24 mouse cellular contexts compared by ENCODE assay signal in the genomic region with DNA sequence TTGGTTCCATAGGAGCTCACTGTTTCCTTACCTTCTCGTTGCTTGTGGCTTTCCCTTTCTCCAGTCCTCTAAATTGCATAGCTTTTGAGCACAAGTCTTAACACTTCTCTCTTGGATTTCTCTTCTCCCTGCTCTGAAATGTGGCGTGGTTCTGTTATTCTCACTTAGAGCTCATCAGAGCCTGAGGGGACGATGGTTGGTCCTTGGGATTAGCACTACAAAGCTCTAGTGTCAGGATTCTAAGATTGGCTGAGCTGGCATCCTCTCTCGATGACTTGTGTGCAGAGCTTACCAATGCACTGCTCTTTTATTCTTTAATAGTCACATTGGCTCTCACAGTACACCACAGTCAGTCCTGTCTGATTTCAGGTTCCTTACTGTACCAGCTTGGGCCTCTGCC. TPM values are rescaled to one million over a fixed set of nuclear protein-coding genes. Genes with fewer than 3 reads are reported as not detected.
DNase-seq lines count a peak whose midpoint lies in the region; ATAC-seq and TF ChIP-seq lines count a peak whose summit lies in the region.
"Had no signal": no experiment of that assay in that cellular context is flagged by ENCODE, and none has a peak within 500 bp of the region (broad histone marks: within the 10 kb centered on the region; RNA-seq: fewer than 3 reads in every experiment).

No protein-coding gene starts in this region.

- no peak for ATAC-seq in heart, embryonic 11.5 days (replicated peaks; ENCODE audit: insufficient number of reproducible peaks, low FRiP score, low TSS enrichment)
- ATAC-seq in midbrain, embryonic 14.5 days (ENCODE audit: low FRiP score, low TSS enrichment), result no peak
- ATAC-seq in midbrain, embryonic 11.5 days (ENCODE audit: low FRiP score), result no peak
- ATAC-seq in intestine, embryonic 16.5 days, result no peak
- ATAC-seq: forebrain, embryonic 14.5 days; liver, postnatal 0 days; lung, postnatal 0 days had no signal

- no peaks in the 10 kb centered on the region for H3K27me3 ChIP-seq in heart, embryonic 11.5 days (ENCODE audit: control insufficient read depth, insufficient read depth, low read length)
- H3K27me3 ChIP-seq in midbrain, embryonic 14.5 days (ENCODE audit: control insufficient read depth, insufficient read depth, low read length), result no peaks in the 10 kb centered on the region
- H3K27me3 ChIP-seq in midbrain, embryonic 11.5 days (ENCODE audit: control insufficient read depth, insufficient read depth, low read length), result no peaks in the 10 kb centered on the region
- H3K27me3 ChIP-seq in intestine, embryonic 16.5 days (replicated peaks; ENCODE audit: control insufficient read depth, insufficient read depth, low read length), result no peaks in the 10 kb centered on the region
- H3K27me3 ChIP-seq: embryonic facial prominence, embryonic 12.5 days; heart, embryonic 13.5 days had no signal

- H3K4me1 ChIP-seq in heart, embryonic 11.5 days (ENCODE audit: control insufficient read depth, insufficient read depth, low read length), result no peaks in the 10 kb centered on the region
- H3K4me1 ChIP-seq in midbrain, embryonic 14.5 days (ENCODE audit: control insufficient read depth, insufficient read depth, low read length), result 0 out of 2 replicates have a peak, but pooled peaks cover 2% of the 10 kb centered on the region
- no peaks in the 10 kb centered on the region for H3K4me1 ChIP-seq in midbrain, embryonic 11.5 days (ENCODE audit: control insufficient read depth, insufficient read depth, low read length)
- H3K4me1 ChIP-seq in cortical plate, adult 2 months (ENCODE audit: control insufficient read depth, insufficient read depth, low read length), result peaks cover 16% of the 10 kb centered on the region
- H3K4me1 ChIP-seq in intestine, embryonic 16.5 days (ENCODE audit: control insufficient read depth, insufficient read depth, low read length), result no peaks in the 10 kb centered on the region
- H3K4me1 ChIP-seq: embryonic facial prominence, embryonic 12.5 days had no signal

- no peak overlapping the region for H3K9ac ChIP-seq in heart, embryonic 11.5 days (ENCODE audit: low read depth, low read length)
- no peak overlapping the region for H3K9ac ChIP-seq in midbrain, embryonic 14.5 days (replicated peaks; ENCODE audit: low read length)
- H3K9ac ChIP-seq in midbrain, embryonic 11.5 days (ENCODE audit: low read length), result no peak overlapping the region
- H3K9ac ChIP-seq in intestine, embryonic 16.5 days (ENCODE audit: low read depth, low read length), result no peak overlapping the region
- H3K9ac ChIP-seq: embryonic facial prominence, embryonic 12.5 days; heart, embryonic 13.5 days; liver, postnatal 0 days had no signal

- TF ChIP-seq POLR2A in cortical plate, adult 2 months (IDR thresholded peaks at IDR 0.05; ENCODE audit: extremely low read depth, insufficient read depth, low read length), result no peak

- H3K27ac ChIP-seq in heart, embryonic 11.5 days (ENCODE audit: low read depth, low read length), result no peak overlapping the region
- 0 out of 2 replicates have a peak overlapping the region, but pooled peaks have one; percentile 9 for H3K27ac ChIP-seq in midbrain, embryonic 14.5 days (replicated peaks; ENCODE audit: low read depth, low read length)
- H3K27ac ChIP-seq in midbrain, embryonic 11.5 days (ENCODE audit: low read depth, low read length), result no peak overlapping the region
- H3K27ac ChIP-seq in cortical plate, adult 2 months (ENCODE audit: insufficient read depth, low read length), result peak overlapping the region; percentile 76; the same call in 1 of the 2 replicates
- H3K27ac ChIP-seq in intestine, embryonic 16.5 days (ENCODE audit: low read length), result no peak overlapping the region
- H3K27ac ChIP-seq: embryonic facial prominence, embryonic 12.5 days; heart, embryonic 13.5 days; macrophage; stomach, postnatal 0 days had no signal

- TF ChIP-seq CTCF in cortical plate, adult 2 months (IDR thresholded peaks at IDR 0.05; ENCODE audit: extremely low read depth, insufficient read depth, low read length), result no peak

- H3K9me3 ChIP-seq in heart, embryonic 11.5 days (replicated peaks; ENCODE audit: control insufficient read depth, low read length), result no peaks in the 10 kb centered on the region
- no peaks in the 10 kb centered on the region for H3K9me3 ChIP-seq in midbrain, embryonic 14.5 days (ENCODE audit: control insufficient read depth, low read length)
- no peaks in the 10 kb centered on the region for H3K9me3 ChIP-seq in midbrain, embryonic 11.5 days (ENCODE audit: control insufficient read depth, low read length)
- no peaks in the 10 kb centered on the region for H3K9me3 ChIP-seq in intestine, embryonic 16.5 days (ENCODE audit: control insufficient read depth, low read length)
- H3K9me3 ChIP-seq: embryonic facial prominence, embryonic 12.5 days; heart, embryonic 13.5 days had no signal

- H3K36me3 ChIP-seq in heart, embryonic 11.5 days (ENCODE audit: control insufficient read depth, insufficient read depth, low read length), result peaks cover 32% of the 10 kb centered on the region
- peaks cover 62% of the 10 kb centered on the region for H3K36me3 ChIP-seq in midbrain, embryonic 14.5 days (ENCODE audit: control insufficient read depth, insufficient read depth, low read length)
- peaks cover 34% of the 10 kb centered on the region for H3K36me3 ChIP-seq in midbrain, embryonic 11.5 days (ENCODE audit: control insufficient read depth, insufficient read depth, low read length)
- peaks cover 19% of the 10 kb centered on the region for H3K36me3 ChIP-seq in intestine, embryonic 16.5 days (ENCODE audit: control insufficient read depth, insufficient read depth, low read length)

- no peak overlapping the region for H3K4me3 ChIP-seq in heart, embryonic 11.5 days (ENCODE audit: low read depth, low read length)
- H3K4me3 ChIP-seq in midbrain, embryonic 14.5 days (replicated peaks; ENCODE audit: low read depth, low read length), result no peak overlapping the region
- no peak overlapping the region for H3K4me3 ChIP-seq in midbrain, embryonic 11.5 days (ENCODE audit: low read depth, low read length)
- no peak overlapping the region for H3K4me3 ChIP-seq in cortical plate, adult 2 months (ENCODE audit: insufficient read depth, low read length)
- no peak overlapping the region for H3K4me3 ChIP-seq in intestine, embryonic 16.5 days (ENCODE audit: low read length)
- H3K4me3 ChIP-seq: embryonic facial prominence, embryonic 12.5 days; erythroblast, embryonic 14.5 days; heart, embryonic 13.5 days; myocyte had no signal

- 87% methylated on average over 4 of the region's 4 CpGs for WGBS in heart, embryonic 11.5 days (ENCODE audit: insufficient replicate concordance)
- 60% methylated on average over 4 of the region's 4 CpGs for WGBS in midbrain, embryonic 14.5 days
- WGBS in midbrain, embryonic 11.5 days, result 79% methylated on average over 4 of the region's 4 CpGs
- 77% methylated on average over 4 of the region's 4 CpGs for WGBS in intestine, embryonic 16.5 days

- DNase-seq in heart, adult 11 months, result peak; percentile 54
- peak; percentile 54 for DNase-seq in midbrain, embryonic 14.5 days
- no peak for DNase-seq in midbrain, embryonic 11.5 days (ENCODE audit: low spot score, missing footprints)
- DNase-seq in telencephalon, adult 2 months (ENCODE audit: low read depth, low spot score), result peak; percentile 18
- DNase-seq: adrenal gland, postnatal 25 days; cerebellum, adult 11-12 months; cerebellum, postnatal 10 days; gastrocnemius, postnatal 14 days; heart, adult 18-20 months; heart, postnatal 14 days; kidney, adult 11 months; liver, postnatal 0 days had no signal

- no peak overlapping the region for H3K4me2 ChIP-seq in heart, embryonic 11.5 days
- H3K4me2 ChIP-seq in midbrain, embryonic 14.5 days (ENCODE audit: low read length), result no peak overlapping the region
- no peak overlapping the region for H3K4me2 ChIP-seq in midbrain, embryonic 11.5 days
- H3K4me2 ChIP-seq in intestine, embryonic 16.5 days (ENCODE audit: low read depth, low read length), result no peak overlapping the region
- H3K4me2 ChIP-seq: embryonic facial prominence, embryonic 12.5 days; heart, embryonic 13.5 days; liver, embryonic 11.5 days had no signal

RNA-seq across cellular contexts. Expression of a gene that starts 48.3 kb away (rescaled TPM):
- polyA plus RNA-seq in heart, embryonic 11.5 days (2014; fragmentation: Nextera tagmentation; extraction: Ambion mirVana), result 11.6 and 16.9 TPM in 2 replicates
- polyA plus RNA-seq in midbrain, embryonic 14.5 days (2014; fragmentation: Nextera tagmentation; extraction: Ambion mirVana), result 95.3 and 95.7 TPM in 2 replicates
- polyA plus RNA-seq in midbrain, embryonic 11.5 days (2014; fragmentation: Nextera tagmentation; extraction: Ambion mirVana), result 12.1 and 13.6 TPM in 2 replicates
- 81.5 and 83.1 TPM in 2 replicates for polyA plus RNA-seq in cortical plate, adult 2 months (2012; rRNA removed)
- 12.3 and 17.2 TPM in 2 replicates for polyA plus RNA-seq in intestine, embryonic 16.5 days (2015; fragmentation: Nextera tagmentation; extraction: Ambion mirVana)

Comparison
In these comparisons a context has a peak if more than half of its experiments do, and no peak if none do; other contexts are left out.
1. H3K27ac ChIP-seq: peak in midbrain, embryonic 14.5 days (single experiment) and cortical plate, adult 2 months (single experiment); none in heart, embryonic 11.5 days (single experiment), midbrain, embryonic 11.5 days (single experiment) and intestine, embryonic 16.5 days (single experiment).